Comparison of ENCODE assay signal across 20 mouse cellular contexts in the genomic region with DNA sequence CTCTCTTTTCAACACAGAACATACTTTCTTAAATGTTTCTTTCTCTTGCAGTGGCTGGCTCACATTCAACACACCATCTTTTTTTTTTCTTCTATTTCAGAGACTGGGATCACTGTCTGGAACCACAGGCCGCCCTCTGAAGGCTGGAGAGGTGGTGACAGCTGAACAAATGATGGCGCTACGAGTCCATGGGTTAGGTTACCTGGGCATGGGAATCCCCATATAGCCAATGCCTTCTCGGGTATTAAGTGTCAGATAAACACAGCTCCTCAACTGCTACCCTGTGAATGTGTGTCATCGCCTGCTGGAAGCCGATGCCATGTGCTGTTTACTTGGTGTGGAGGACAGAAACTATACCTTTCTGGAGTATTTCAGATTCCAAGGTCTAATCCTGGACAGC. TPM values are rescaled to one million over a fixed set of nuclear protein-coding genes. Genes with fewer than 3 reads are reported as not detected.
"Had no signal": no experiment of that assay in that cellular context is flagged by ENCODE, and none has a peak within 500 bp of the region (broad histone marks: within the 10 kb centered on the region; RNA-seq: fewer than 3 reads in every experiment).

No protein-coding gene starts in this region.

- H3K9ac ChIP-seq: liver, embryonic 15.5 days; lung, embryonic 15.5 days; midbrain, embryonic 13.5 days had no signal

- H3K27me3 ChIP-seq: liver, embryonic 15.5 days; lung, embryonic 15.5 days; midbrain, embryonic 13.5 days had no signal

- H3K4me1 ChIP-seq: liver, embryonic 15.5 days; lung, embryonic 15.5 days had no signal

- H3K27ac ChIP-seq: left cerebral cortex, adult 2 months; limb, embryonic 10.5 days; liver, embryonic 15.5 days; lung, embryonic 15.5 days; midbrain, embryonic 13.5 days had no signal

- DNase-seq: kidney, adult 9 months; kidney, postnatal 14 days; lung, postnatal 14 days; right cerebral cortex, adult 18-20 months; spleen, adult 18-20 months; thymus, adult 18-20 months; thymus, postnatal 14 days had no signal

- H3K36me3 ChIP-seq: limb, embryonic 10.5 days; liver, embryonic 15.5 days; lung, embryonic 15.5 days; midbrain, embryonic 13.5 days had no signal

- ATAC-seq: midbrain, embryonic 13.5 days had no signal

- H3K4me3 ChIP-seq: left cerebral cortex, adult 2 months; limb, embryonic 10.5 days; liver, embryonic 15.5 days; lung, embryonic 15.5 days; midbrain, embryonic 13.5 days had no signal

- H3K9me3 ChIP-seq: limb, embryonic 10.5 days; liver, embryonic 15.5 days; lung, embryonic 15.5 days; midbrain, embryonic 13.5 days had no signal

- H3K4me2 ChIP-seq: liver, embryonic 11.5 days; liver, embryonic 15.5 days; lung, embryonic 15.5 days; midbrain, embryonic 13.5 days had no signal

RNA-seq across cellular contexts. Expression of a gene that starts 48.0 kb away (rescaled TPM):
- total RNA-seq: layer of hippocampus, postnatal 25 days; left cerebral cortex, adult 2 months; left cerebral cortex, postnatal 14 days; megakaryocyte-erythroid progenitor cell, adult 5-6 weeks; midbrain, postnatal 0 days had no signal
- polyA plus RNA-seq: limb, embryonic 10.5 days; limb, embryonic 14.5 days; liver, embryonic 11.5 days; lung, embryonic 15.5 days; midbrain, embryonic 13.5 days; neural tube, embryonic 14.5 days; stomach, embryonic 14.5 days had no signal
